Mouse (Mus musculus): ENCODE data around the gene Ppp1r9b.

- TF ChIP-seq CTCF (IDR thresholded peaks at IDR 0.05; ENCODE audit: low read depth, low read length) (no peak), POLR2A (IDR thresholded peaks at IDR 0.05; ENCODE audit: extremely low read depth, insufficient read depth, low read length) (no peak)
These were observed 23.4 kb upstream of the Ppp1r9b start, which contains the start of gene Hils1 for GRCm38 (mm10) chr11:94967419-94967818.
